Mouse (Mus musculus) liver, postnatal 0 days (tissue): ENCODE data around the gene St8sia4.

Experiments
- CTCF ChIP-seq: sonication (generic); IDR thresholded peaks from 2 replicates; pipeline ENCODE4 v1.5.1; 2016; ENCODE audit warnings: antibody characterized with exemption, low read depth
- EP300 ChIP-seq: IDR thresholded peaks from 2 replicates; pipeline ENCODE4 v1.6.1; 2016; ENCODE audit warnings: antibody characterized with exemption, low read depth, mild to moderate bottlenecking

- TF ChIP-seq CTCF (no peak), EP300 (no peak)
These were observed 6.7 kb upstream of the St8sia4 start for GRCm38 (mm10) chr1:95674052-95674451.
